Mouse (Mus musculus): ENCODE results near the gene Gm28308. TPM values are rescaled to one million over a fixed set of nuclear protein-coding genes. Genes with fewer than 3 reads are reported as not detected.

The Gm28308 gene
- total and polyA plus RNA-seq, 2 experiments from 2014 or later: not detected

DNA sequence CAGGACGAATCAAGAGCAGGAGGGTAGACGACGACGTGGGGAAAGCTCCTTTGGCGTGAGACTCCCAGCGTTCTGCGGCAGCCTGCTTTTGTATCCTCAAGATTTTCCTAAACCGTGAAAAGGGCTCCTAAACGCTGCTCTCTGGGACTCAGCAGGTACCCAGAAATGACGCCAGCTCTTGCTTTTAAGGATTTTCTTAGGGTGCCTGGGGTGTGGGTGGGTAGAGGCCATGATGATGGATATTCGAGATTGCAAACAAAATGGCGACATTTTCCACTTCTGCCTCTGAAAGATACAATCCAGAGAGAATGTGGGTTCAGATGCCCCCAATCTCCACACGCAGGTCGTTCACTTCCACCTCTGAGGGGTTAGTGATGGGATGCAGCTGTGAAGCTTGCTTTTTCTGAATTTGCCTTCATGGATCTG lies 45.4 kb downstream of the Gm28308 start:
- Histone ChIP-seq H3K27ac (ENCODE audit: low read depth, low read length) (no peak overlapping the region), H3K27me3 (ENCODE audit: insufficient read depth, low read length) (peaks cover 82% of the 10 kb centered on the region), H3K4me3 (ENCODE audit: low read depth, low read length) (no peak overlapping the region)

DNA sequence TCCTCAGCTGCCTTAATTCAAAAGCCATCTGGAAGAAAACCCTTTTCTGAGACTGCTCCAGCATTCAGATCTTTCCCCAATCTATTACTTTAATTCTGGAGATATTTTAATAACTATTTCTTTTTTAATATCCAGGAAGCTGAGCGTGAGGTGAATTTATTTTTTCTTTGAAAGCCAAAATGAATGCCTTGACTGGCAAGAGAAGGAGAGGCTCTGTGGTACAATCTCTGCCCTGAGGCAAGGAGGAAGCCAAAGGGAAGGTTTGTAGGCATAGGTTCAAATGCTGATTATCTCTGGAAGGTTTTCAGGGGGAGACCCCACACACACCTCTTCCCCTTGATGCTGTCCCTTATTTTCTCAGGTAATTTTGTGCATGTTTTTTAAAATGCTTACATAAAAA lies 46.0 kb downstream of the Gm28308 start:
- no peak overlapping the region for H3K27ac ChIP-seq (ENCODE audit: low read depth, low read length)
- DNase-seq (ENCODE audit: low spot score) (no peak), ATAC-seq (ENCODE audit: low FRiP score) (no peak)
- H3K4me1 ChIP-seq (ENCODE audit: insufficient read depth, low read length): no peaks in the 10 kb centered on the region
- no peak for TF ChIP-seq CTCF (IDR thresholded peaks at IDR 0.05)
- no peak overlapping the region for H3K4me3 ChIP-seq (ENCODE audit: low read depth, low read length)
- 10% methylated on average over 1 of the region's 1 CpGs for WGBS
- H3K4me2 ChIP-seq (ENCODE audit: low read depth, low read length, poor library complexity, severe bottlenecking): no peak overlapping the region
- no peaks in the 10 kb centered on the region for H3K9me3 ChIP-seq (ENCODE audit: low read length)
- no peak overlapping the region for H3K9ac ChIP-seq (replicated peaks; ENCODE audit: low read length, poor library complexity, severe bottlenecking)
- H3K27me3 ChIP-seq (ENCODE audit: insufficient read depth, low read length): peaks cover 78% of the 10 kb centered on the region
- H3K36me3 ChIP-seq (ENCODE audit: insufficient read depth, low read length): no peaks in the 10 kb centered on the region

More for the DNA sequence above, 45.4 kb downstream of the Gm28308 start:
- Histone ChIP-seq H3K4me1 (ENCODE audit: insufficient read depth, low read length) (no peaks in the 10 kb centered on the region), H3K4me2 (ENCODE audit: low read depth, low read length, poor library complexity, severe bottlenecking) (no peak overlapping the region), H3K36me3 (ENCODE audit: insufficient read depth, low read length) (no peaks in the 10 kb centered on the region), H3K9me3 (ENCODE audit: low read length) (no peaks in the 10 kb centered on the region), H3K9ac (replicated peaks; ENCODE audit: low read length, poor library complexity, severe bottlenecking) (no peak overlapping the region)
- WGBS: under 1% methylated on average over 14 of the region's 14 CpGs
- no peak for TF ChIP-seq CTCF (IDR thresholded peaks at IDR 0.05)
- DNase-seq (ENCODE audit: low spot score) (no peak), ATAC-seq (ENCODE audit: low FRiP score) (no peak)

- H3K4me3 ChIP-seq (ENCODE audit: low read depth, low read length): no peak overlapping the region
- no peaks in the 10 kb centered on the region for H3K4me1 ChIP-seq (ENCODE audit: insufficient read depth, low read length)
- H3K27ac ChIP-seq (ENCODE audit: low read depth, low read length): no peak overlapping the region
- DNase-seq (ENCODE audit: low spot score): no peak
- no peaks in the 10 kb centered on the region for H3K36me3 ChIP-seq (ENCODE audit: insufficient read depth, low read length)
- H3K9ac ChIP-seq (replicated peaks; ENCODE audit: low read length, poor library complexity, severe bottlenecking): no peak overlapping the region
- no peak for TF ChIP-seq CTCF (IDR thresholded peaks at IDR 0.05)
- no peak for ATAC-seq (ENCODE audit: low FRiP score)
- 3% methylated on average over 4 of the region's 4 CpGs for WGBS
- H3K27me3 ChIP-seq (ENCODE audit: insufficient read depth, low read length): peaks cover 76% of the 10 kb centered on the region
- no peak overlapping the region for H3K4me2 ChIP-seq (ENCODE audit: low read depth, low read length, poor library complexity, severe bottlenecking)
- H3K9me3 ChIP-seq (ENCODE audit: low read length): no peaks in the 10 kb centered on the region
Measured at GRCm38 (mm10) chr6:52166431-52167077, 46.6 kb downstream of the Gm28308 start.

- 2% methylated on average over 28 of the region's 28 CpGs for WGBS
- no peak for DNase-seq (ENCODE audit: low spot score)
- Histone ChIP-seq H3K27me3 (ENCODE audit: insufficient read depth, low read length) (peaks cover 73% of the 10 kb centered on the region), H3K9ac (replicated peaks; ENCODE audit: low read length, poor library complexity, severe bottlenecking) (no peak overlapping the region), H3K9me3 (ENCODE audit: low read length) (no peaks in the 10 kb centered on the region), H3K36me3 (ENCODE audit: insufficient read depth, low read length) (no peaks in the 10 kb centered on the region), H3K4me3 (ENCODE audit: low read depth, low read length) (no peak overlapping the region), H3K4me1 (ENCODE audit: insufficient read depth, low read length) (no peaks in the 10 kb centered on the region), H3K4me2 (ENCODE audit: low read depth, low read length, poor library complexity, severe bottlenecking) (no peak overlapping the region), H3K27ac (ENCODE audit: low read depth, low read length) (no peak overlapping the region)
- ATAC-seq (ENCODE audit: low FRiP score): no peak
- TF ChIP-seq CTCF (IDR thresholded peaks at IDR 0.05): no peak
Measured at GRCm38 (mm10) chr6:52165441-52166370, 47.4 kb downstream of the Gm28308 start.

- H3K9ac ChIP-seq (replicated peaks; ENCODE audit: low read length, poor library complexity, severe bottlenecking): no peak within 1 kb of the TSS
Measured at GRCm38 (mm10) chr6:52164626-52165440, 48.3 kb downstream of the Gm28308 start, which contains the start of gene Hoxa2. Hoxa2 (minus strand) TSS chr6:52164831.

More at GRCm38 (mm10) chr6:52164626-52165440, 48.3 kb downstream of the Gm28308 start, which contains the start of gene Hoxa2:
- Histone ChIP-seq H3K27ac (ENCODE audit: low read depth, low read length) (no peak within 1 kb of the TSS), H3K4me3 (ENCODE audit: low read depth, low read length) (peak within 1 kb of the TSS; percentile 13; the same call in 1 of the 2 replicates), H3K9me3 (ENCODE audit: low read length) (no peaks in the 10 kb centered on the region), H3K27me3 (ENCODE audit: insufficient read depth, low read length) (peaks cover 73% of the 10 kb centered on the region), H3K36me3 (ENCODE audit: insufficient read depth, low read length) (no peaks in the 10 kb centered on the region), H3K4me2 (ENCODE audit: low read depth, low read length, poor library complexity, severe bottlenecking) (no peak within 1 kb of the TSS), H3K4me1 (ENCODE audit: insufficient read depth, low read length) (no peaks in the 10 kb centered on the region)
- ATAC-seq (ENCODE audit: low FRiP score): no peak
- TF ChIP-seq CTCF (IDR thresholded peaks at IDR 0.05): no peak
- WGBS: under 1% methylated on average over 25 of the region's 25 CpGs
- peak; percentile 85 for DNase-seq (ENCODE audit: low spot score)
